In genomic region chrX:70883461-70883860, GRCm38 (mm10) we compare ENCODE assay signal across 17 mouse cellular contexts.
DNase-seq lines count a peak whose midpoint lies in the region; TF ChIP-seq lines count a peak whose summit lies in the region.
"Had no signal": no experiment of that assay in that cellular context is flagged by ENCODE, and none has a peak within 500 bp of the region (broad histone marks: within the 10 kb centered on the region; RNA-seq: fewer than 3 reads in every experiment).

No protein-coding gene starts in this region.

- intact Hi-C loops in left cerebral cortex, adult 2 months (cut with DNase I) = loop anchor here (10.0 kb wide), 1 partner anchor 431 kb away; no protein-coding TSS in a partner anchor
- intact Hi-C loops in left cerebral cortex, postnatal 10 days (cut with DNase I) = no loop called here

- H3K79me3 ChIP-seq in C2C12 (ENCODE audit: low read depth) = no peaks in the 10 kb centered on the region

- H3K79me2 ChIP-seq in C2C12 (ENCODE audit: control insufficient read depth, insufficient read depth) = no peaks in the 10 kb centered on the region

- 77% methylated on average over 2 of the region's 2 CpGs for WGBS in limb, embryonic 10.5 days

- no peak overlapping the region for H3K4me3 ChIP-seq in left cerebral cortex, adult 2 months
- H3K4me3 ChIP-seq in C2C12 (ENCODE audit: insufficient read depth, poor library complexity, severe bottlenecking) = no peak overlapping the region
- no peak overlapping the region for H3K4me3 ChIP-seq in limb, embryonic 10.5 days
- H3K4me3 ChIP-seq: embryonic facial prominence, embryonic 15.5 days; heart, embryonic 15.5 days; hindbrain, embryonic 12.5 days; midbrain, embryonic 10.5 days; myocyte had no signal

- H3K27me3 ChIP-seq in C2C12 (ENCODE audit: control insufficient read depth, insufficient read depth, insufficient read length) = no peaks in the 10 kb centered on the region
- H3K27me3 ChIP-seq in limb, embryonic 10.5 days (ENCODE audit: low read depth, poor library complexity, severe bottlenecking) = peaks cover 20% of the 10 kb centered on the region
- H3K27me3 ChIP-seq: heart, embryonic 15.5 days; hindbrain, embryonic 12.5 days had no signal

- no peak overlapping the region for H3K27ac ChIP-seq in left cerebral cortex, adult 2 months
- H3K27ac ChIP-seq in limb, embryonic 10.5 days = no peak overlapping the region
- H3K27ac ChIP-seq: embryonic facial prominence, embryonic 15.5 days; heart, embryonic 15.5 days; hindbrain, embryonic 12.5 days; liver, embryonic 14.5 days; midbrain, embryonic 10.5 days had no signal

- H3ac ChIP-seq in C2C12 (ENCODE audit: control insufficient read depth, insufficient read length, low read depth) = no peak overlapping the region

- H3K9me3 ChIP-seq in limb, embryonic 10.5 days (replicated peaks) = no peaks in the 10 kb centered on the region
- H3K9me3 ChIP-seq: embryonic facial prominence, embryonic 15.5 days; heart, embryonic 15.5 days; hindbrain, embryonic 12.5 days; midbrain, embryonic 10.5 days had no signal

- no peak for TF ChIP-seq CTCF in left cerebral cortex, adult 2 months (IDR thresholded peaks at IDR 0.05)
- no peak for TF ChIP-seq CTCF in C2C12 (IDR thresholded peaks at IDR 0.05; ENCODE audit: control insufficient read depth, insufficient read depth, insufficient read length)

- DNase-seq in left cerebral cortex, adult 2 months (ENCODE audit: extremely low spot score in 1 of 2, low spot score in 2 of 2) = peak; percentile 18 to 28
- no peak for DNase-seq in left cerebral cortex, postnatal 10 days (ENCODE audit: extremely low spot score in 1 of 2, low spot score in 2 of 2)
- DNase-seq in 3134 (ENCODE audit: extremely low read depth, insufficient read length, low spot score) = peak; percentile 42
- peak; percentile 12 for DNase-seq in adrenal gland, postnatal 25 days
- DNase-seq in layer of hippocampus, adult 18-20 months (ENCODE audit: low spot score in 2 of 2) = no peak
- no peak for DNase-seq in kidney, postnatal 36 days
- DNase-seq in limb, embryonic 10.5 days (ENCODE audit: low spot score) = no peak
- DNase-seq: cerebellum, adult 9-11 months; lung, postnatal 36 days; thymus, adult 2 months had no signal

- H3K36me3 ChIP-seq in C2C12 (ENCODE audit: control insufficient read depth, insufficient read depth) = no peaks in the 10 kb centered on the region
- H3K36me3 ChIP-seq in limb, embryonic 10.5 days = no peaks in the 10 kb centered on the region
- H3K36me3 ChIP-seq: embryonic facial prominence, embryonic 15.5 days; heart, embryonic 15.5 days; hindbrain, embryonic 12.5 days; midbrain, embryonic 10.5 days had no signal

- H3K4me1 ChIP-seq in limb, embryonic 10.5 days = no peaks in the 10 kb centered on the region
- H3K4me1 ChIP-seq: embryonic facial prominence, embryonic 15.5 days; heart, embryonic 15.5 days; hindbrain, embryonic 12.5 days; midbrain, embryonic 10.5 days had no signal

TF ChIP-seq in C2C12, 6 proteins besides CTCF, POLR2A, EP300 and RAD21:
- TF ChIP-seq CEBPB (IDR thresholded peaks at IDR 0.05; ENCODE audit: low read depth) (no peak), MYOD1 (IDR thresholded peaks at IDR 0.05; ENCODE audit: control insufficient read depth, insufficient read length, low read depth) (peak; percentile 11)

Comparison
In these comparisons a context has a peak if more than half of its experiments do, and no peak if none do; other contexts are left out.
1. DNase-seq: peak in left cerebral cortex, adult 2 months (2 of 2), 3134 (single experiment) and adrenal gland, postnatal 25 days (single experiment); none in left cerebral cortex, postnatal 10 days (0 of 2), layer of hippocampus, adult 18-20 months (0 of 2), kidney, postnatal 36 days (0 of 2) and limb, embryonic 10.5 days (single experiment).